Mouse (Mus musculus) heart, postnatal 0 days (tissue): ENCODE data around the gene Nova1.

Experiments
- CTCF ChIP-seq: IDR thresholded peaks from 2 replicates; pipeline ENCODE4 v1.5.1; 2016; ENCODE audit warnings: antibody characterized with exemption, control low read depth, low read depth
- EP300 ChIP-seq: IDR thresholded peaks from 2 replicates; pipeline ENCODE4 v1.6.1; 2016; ENCODE audit warnings: antibody characterized with exemption, low read depth

- TF ChIP-seq CTCF (no peak), EP300 (no peak)
These were observed 65.6 kb downstream of the Nova1 start for GRCm38 (mm10) chr12:46753096-46753495.
